Mouse (Mus musculus) stomach, embryonic 14.5 days (tissue): ENCODE data around the gene A930033H14Rik. TPM values are rescaled to one million over a fixed set of nuclear protein-coding genes. Genes with fewer than 3 reads are reported as not detected.

Experiments
- ATAC-seq: fragments of 200-750 bp; cut with Nextera tagmentation; 2 replicates; pipeline ENCODE4 v1.8.0; 2017; ENCODE audit warnings: low read depth, moderate TSS enrichment; ENCODE audit not compliant: insufficient number of reproducible peaks, insufficient read depth, low FRiP score
- H3K27ac ChIP-seq: fragments of 300-500 bp; sonication (generic); 2 replicates; pipeline ENCODE4 v1.5.1; 2014; ENCODE audit warnings: mild to moderate bottlenecking, low read length, moderate library complexity, mixed read lengths
- H3K27me3 ChIP-seq: fragments of 300-500 bp; sonication (generic); 2 replicates; pipeline ENCODE4 v1.6.1; 2014; ENCODE audit warnings: low read length, control low read depth, mixed read lengths; ENCODE audit not compliant: control insufficient read depth, insufficient read depth
- H3K36me3 ChIP-seq: fragments of 300-500 bp; sonication (generic); 2 replicates; pipeline ENCODE4 v1.6.1; 2014; ENCODE audit warnings: mild to moderate bottlenecking, control low read depth, low read length, moderate library complexity, mixed read lengths; ENCODE audit not compliant: control insufficient read depth, insufficient read depth
- H3K4me1 ChIP-seq: fragments of 300-500 bp; sonication (generic); 2 replicates; pipeline ENCODE4 v1.6.1; 2014; ENCODE audit warnings: low read length, control low read depth, mixed read lengths; ENCODE audit not compliant: control insufficient read depth, insufficient read depth
- H3K4me2 ChIP-seq: fragments of 300-500 bp; sonication (generic); replicated peaks from 2 replicates; pipeline ENCODE4 v1.6.1; 2014; ENCODE audit warnings: low read depth, low read length, control low read depth
- H3K4me3 ChIP-seq: fragments of 300-500 bp; sonication (generic); 2 replicates; pipeline ENCODE4 v1.5.1; 2014; ENCODE audit warnings: low read depth, low read length, control low read depth
- H3K9ac ChIP-seq: fragments of 300-500 bp; sonication (generic); replicated peaks from 2 replicates; pipeline ENCODE4 v1.6.1; 2014; ENCODE audit warnings: low read depth, mild to moderate bottlenecking, control low read depth, low read length, moderate library complexity, mixed read lengths
- H3K9me3 ChIP-seq: fragments of 300-500 bp; sonication (generic); 2 replicates; pipeline ENCODE4 v1.6.1; 2016; ENCODE audit warnings: low read depth, low read length, control low read depth; ENCODE audit not compliant: control insufficient read depth
- WGBS: fragments of 180-500 bp; shearing (Covaris S2); extraction: QIAGEN DNeasy Blood & Tissue Kit; methylation state at CpG from one replicate; pipeline ENCODE4 v1.1.7; 2014; 5-methylcytosine and 5-hydroxymethylcytosine counted together
- polyA plus RNA-seq: library from polyadenylated mRNA; unstranded; fragments of >200 nt; fragmentation: Nextera tagmentation; extraction: Ambion mirVana; gene quantifications from 2 replicates; pipeline ENCODE4 v1.2.1, GENCODE M21; 2014

A930033H14Rik gene
- polyA plus RNA-seq, 1 experiment from 2014 or later = 3.4 TPM

DNA sequence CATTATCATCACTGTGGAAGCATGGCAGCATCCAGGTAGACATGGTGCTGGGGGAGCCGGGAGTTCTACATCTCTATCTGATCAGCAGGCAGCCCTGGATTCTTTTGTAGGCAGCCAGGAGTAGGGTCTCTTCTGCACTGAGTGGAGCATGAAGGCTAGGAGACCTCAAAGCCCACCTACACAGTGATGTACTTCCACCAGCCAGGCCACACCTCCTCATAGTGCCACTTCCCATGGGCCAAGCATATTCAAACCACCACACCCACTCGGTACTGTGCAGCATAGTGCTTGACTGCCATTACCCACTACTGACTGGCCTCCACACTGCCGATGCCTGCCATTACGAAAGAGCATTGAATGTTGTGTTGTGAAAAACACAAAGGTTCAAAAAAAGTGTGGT, 28.0 kb downstream of the A930033H14Rik start:
- Histone ChIP-seq H3K9ac (no peak overlapping the region), H3K27ac (peak overlapping the region; percentile 96), H3K36me3 (no peaks in the 10 kb centered on the region), H3K4me2 (no peak overlapping the region; the same call in 1 of the 2 replicates), H3K27me3 (no peaks in the 10 kb centered on the region), H3K4me3 (no peak overlapping the region), H3K9me3 (no peaks in the 10 kb centered on the region; the same call in 1 of the 2 replicates), H3K4me1 (0 out of 2 replicates have a peak, but pooled peaks cover 4% of the 10 kb centered on the region)
- 0 out of 2 replicates have a peak, but pooled peaks have one; percentile 16 for ATAC-seq
- 89% methylated on average over 4 of the region's 4 CpGs for WGBS

DNA sequence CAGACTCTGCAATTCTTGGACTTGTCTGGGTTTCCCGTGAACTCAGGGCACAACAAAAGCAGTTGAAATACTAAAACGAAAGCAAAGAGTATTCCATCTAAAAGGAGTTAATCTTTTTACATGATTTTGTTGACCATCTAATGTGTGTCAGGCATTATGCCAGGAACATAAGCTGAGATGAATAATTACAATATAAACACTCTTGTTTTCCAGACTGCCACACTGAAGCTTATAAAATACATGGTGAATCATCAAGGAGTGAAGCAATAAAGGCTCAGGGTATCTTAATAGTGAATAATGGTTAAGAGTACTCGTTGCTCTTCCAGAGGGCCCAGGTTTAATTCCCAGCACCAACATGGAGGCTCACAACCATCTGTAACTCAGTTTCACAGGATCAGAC, 31.9 kb downstream of the A930033H14Rik start:
- WGBS = 32% methylated on average over 3 of the region's 3 CpGs
- no peak for ATAC-seq
- no peak overlapping the region for H3K27ac ChIP-seq

DNA sequence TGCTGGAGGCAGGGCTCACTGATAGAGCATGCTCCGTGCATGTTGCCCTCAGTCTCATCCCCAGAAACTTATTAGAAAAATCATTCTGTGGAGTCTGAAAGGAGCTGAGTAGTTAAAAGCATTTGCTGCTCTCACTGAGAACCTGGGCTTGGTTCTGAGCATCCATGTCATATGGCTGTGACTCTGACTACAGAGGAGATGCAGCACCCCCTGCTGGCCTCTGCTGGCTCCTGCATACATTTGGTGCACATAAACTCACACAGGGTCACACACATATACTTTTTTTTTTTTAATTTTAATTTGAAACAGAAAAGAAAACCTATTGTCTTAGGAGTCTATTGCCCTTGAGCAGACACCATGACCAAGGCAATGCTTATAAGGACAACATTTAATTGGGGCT, 33.6 kb downstream of the A930033H14Rik start:
- H3K36me3 ChIP-seq = no peaks in the 10 kb centered on the region
- no peak for ATAC-seq
- H3K4me3 ChIP-seq = no peak overlapping the region
- H3K27me3 ChIP-seq = no peaks in the 10 kb centered on the region
- no peak overlapping the region for H3K27ac ChIP-seq
- H3K4me1 ChIP-seq = no peaks in the 10 kb centered on the region
- 88% methylated on average over 1 of the region's 1 CpGs for WGBS
- H3K9ac ChIP-seq = no peak overlapping the region
- H3K4me2 ChIP-seq = no peak overlapping the region
- no peaks in the 10 kb centered on the region for H3K9me3 ChIP-seq

More for the DNA sequence above, 31.9 kb downstream of the A930033H14Rik start:
- H3K9ac ChIP-seq = no peak overlapping the region
- no peaks in the 10 kb centered on the region for H3K4me1 ChIP-seq
- H3K9me3 ChIP-seq = no peaks in the 10 kb centered on the region; the same call in 1 of the 2 replicates
- H3K4me3 ChIP-seq = no peak overlapping the region
- H3K27me3 ChIP-seq = no peaks in the 10 kb centered on the region
- no peaks in the 10 kb centered on the region for H3K36me3 ChIP-seq
- H3K4me2 ChIP-seq = no peak overlapping the region

DNA sequence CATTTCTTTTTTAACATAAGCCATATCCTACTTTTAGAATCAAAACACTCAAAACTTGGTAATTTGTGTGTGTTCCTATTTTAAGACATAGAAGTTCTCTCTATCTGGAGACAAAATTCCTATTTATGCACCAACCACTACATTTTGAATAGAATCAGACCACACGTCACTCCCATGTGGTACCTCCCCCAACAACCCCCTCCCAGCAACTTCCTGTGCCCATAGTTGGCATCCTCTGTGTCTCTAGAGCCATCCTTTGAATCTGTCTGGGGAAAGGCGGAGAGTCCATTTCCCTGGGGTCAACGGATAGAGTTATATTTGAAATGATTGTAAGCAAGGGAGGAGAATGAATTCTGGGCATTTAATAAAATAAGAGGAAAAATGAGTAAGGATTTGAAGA, 36.8 kb downstream of the A930033H14Rik start:
- ATAC-seq = no peak
- H3K4me1 ChIP-seq = no peaks in the 10 kb centered on the region
- H3K9ac ChIP-seq = no peak overlapping the region
- no peaks in the 10 kb centered on the region for H3K36me3 ChIP-seq
- H3K27ac ChIP-seq = no peak overlapping the region
- H3K4me3 ChIP-seq = no peak overlapping the region
- no peaks in the 10 kb centered on the region for H3K27me3 ChIP-seq
- WGBS = 83% methylated on average over 3 of the region's 3 CpGs
- no peak overlapping the region for H3K4me2 ChIP-seq
- H3K9me3 ChIP-seq = no peaks in the 10 kb centered on the region

DNA sequence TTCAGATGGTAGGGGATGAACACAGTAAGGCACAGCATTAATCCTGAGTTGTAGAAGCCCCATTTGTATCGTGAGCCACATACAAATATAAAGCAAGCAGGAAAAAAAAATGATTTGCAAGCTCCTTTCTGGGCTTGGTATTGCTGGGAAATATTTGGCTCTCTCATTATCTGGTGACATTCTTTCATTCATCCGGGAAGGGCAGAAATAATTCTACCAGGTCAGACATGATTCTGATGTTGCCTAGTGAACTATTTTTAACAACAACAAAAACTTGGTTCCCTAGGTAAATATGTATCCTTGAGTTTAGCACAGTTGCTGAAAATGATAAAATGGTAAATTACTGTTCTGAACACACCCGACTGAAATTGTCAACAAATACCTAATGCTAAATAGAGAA, 40.5 kb downstream of the A930033H14Rik start:
- no peak for ATAC-seq
- Histone ChIP-seq H3K9ac (no peak overlapping the region), H3K27me3 (no peaks in the 10 kb centered on the region), H3K9me3 (no peaks in the 10 kb centered on the region), H3K4me2 (no peak overlapping the region), H3K4me3 (no peak overlapping the region), H3K4me1 (0 out of 2 replicates have a peak, but pooled peaks cover 5% of the 10 kb centered on the region), H3K36me3 (no peaks in the 10 kb centered on the region), H3K27ac (no peak overlapping the region)
- WGBS = 75% methylated on average over 3 of the region's 3 CpGs

DNA sequence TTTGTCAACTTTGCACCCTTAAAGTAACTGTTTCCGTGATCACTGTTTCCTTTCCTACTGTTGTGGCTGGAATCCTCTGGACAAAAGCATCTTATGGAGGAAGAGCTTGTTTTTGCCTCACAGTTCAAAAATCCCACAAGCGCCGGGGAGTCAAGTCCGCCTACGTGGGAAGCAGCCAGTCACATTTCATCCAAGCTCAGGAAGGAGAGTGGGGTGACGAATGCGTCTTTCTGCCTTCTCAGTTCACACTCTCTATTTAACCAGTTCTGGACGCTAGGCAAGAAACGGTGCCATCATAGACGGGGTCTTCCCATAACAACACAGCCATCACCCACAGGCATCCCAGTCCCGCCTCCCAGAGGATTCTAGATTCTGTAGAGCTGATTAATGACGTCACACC, 46.4 kb downstream of the A930033H14Rik start:
- no peak overlapping the region for H3K9ac ChIP-seq
- H3K27me3 ChIP-seq = no peaks in the 10 kb centered on the region
- no peak overlapping the region for H3K4me2 ChIP-seq
- WGBS = 76% methylated on average over 12 of the region's 12 CpGs
- no peak for ATAC-seq
- H3K9me3 ChIP-seq = no peaks in the 10 kb centered on the region
- H3K36me3 ChIP-seq = no peaks in the 10 kb centered on the region
- H3K4me3 ChIP-seq = no peak overlapping the region
- H3K27ac ChIP-seq = peak overlapping the region; percentile 63; the same call in 1 of the 2 replicates
- H3K4me1 ChIP-seq = 0 out of 2 replicates have a peak, but pooled peaks cover 10% of the 10 kb centered on the region

DNA sequence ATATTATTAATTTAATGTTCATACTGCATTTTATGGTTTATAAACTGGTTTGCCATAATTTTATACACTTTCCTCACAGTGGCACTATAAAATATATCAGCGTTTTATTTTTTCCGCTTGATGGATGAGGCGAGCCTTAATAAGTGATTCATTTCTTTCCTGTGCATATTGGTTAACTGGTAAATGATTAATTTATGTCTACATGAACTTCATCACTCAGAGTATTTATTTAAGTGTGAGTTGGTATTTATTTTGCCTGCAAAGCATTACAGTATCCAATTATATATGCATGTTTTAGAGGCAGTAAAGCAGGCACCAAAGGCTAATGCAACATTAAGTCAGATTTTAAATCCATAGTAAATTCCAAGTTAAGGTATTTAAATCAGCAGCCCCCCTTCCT, 47.1 kb downstream of the A930033H14Rik start:
- Histone ChIP-seq H3K9ac (no peak overlapping the region), H3K27ac (no peak overlapping the region), H3K36me3 (no peaks in the 10 kb centered on the region), H3K4me2 (no peak overlapping the region), H3K4me1 (0 out of 2 replicates have a peak, but pooled peaks cover 10% of the 10 kb centered on the region), H3K27me3 (no peaks in the 10 kb centered on the region), H3K9me3 (no peaks in the 10 kb centered on the region), H3K4me3 (no peak overlapping the region)
- ATAC-seq = no peak
- 68% methylated on average over 3 of the region's 3 CpGs for WGBS

DNA sequence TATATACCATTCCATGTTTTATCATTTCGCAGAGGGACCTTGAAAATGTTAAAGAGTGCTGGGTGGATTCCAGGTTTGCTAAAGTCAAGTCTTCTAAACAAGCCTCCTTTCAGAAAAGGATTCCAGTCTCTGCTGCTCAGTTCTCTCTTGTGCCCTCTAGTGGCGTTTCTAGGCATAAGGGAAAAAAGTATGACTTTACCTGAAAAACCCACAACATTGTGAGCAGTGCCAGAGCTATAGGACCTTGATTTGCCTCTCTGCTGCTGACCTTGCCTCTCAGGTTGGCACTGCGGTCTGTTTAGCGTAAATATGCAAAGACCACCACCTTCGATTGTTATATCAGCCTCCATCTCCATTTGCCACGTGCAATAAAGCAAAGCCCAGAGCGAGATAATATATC, 47.8 kb downstream of the A930033H14Rik start:
- Histone ChIP-seq H3K27me3 (no peaks in the 10 kb centered on the region), H3K9me3 (no peaks in the 10 kb centered on the region), H3K9ac (no peak overlapping the region), H3K4me1 (0 out of 2 replicates have a peak, but pooled peaks cover 10% of the 10 kb centered on the region), H3K27ac (no peak overlapping the region), H3K36me3 (no peaks in the 10 kb centered on the region), H3K4me3 (no peak overlapping the region), H3K4me2 (no peak overlapping the region)
- WGBS = 61% methylated on average over 7 of the region's 7 CpGs
- no peak for ATAC-seq

DNA sequence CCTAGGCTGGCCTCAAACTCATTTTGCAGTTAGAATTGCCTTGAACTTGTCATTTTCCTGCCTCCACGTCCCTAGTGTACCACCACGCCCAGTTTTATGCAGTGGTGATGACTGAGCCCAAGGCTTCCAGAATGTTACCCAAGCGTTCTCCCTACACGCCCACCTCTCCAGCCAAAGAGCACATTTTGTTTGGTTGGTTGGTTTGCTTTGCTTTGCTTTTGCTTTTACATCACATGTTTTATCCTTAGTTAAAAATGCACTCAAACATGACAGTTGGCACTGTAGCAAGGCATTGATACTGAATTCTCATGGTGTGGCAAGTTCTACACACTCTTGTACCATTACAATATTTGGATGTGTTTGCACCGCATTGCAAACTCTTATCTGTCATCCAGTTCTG, 49.7 kb downstream of the A930033H14Rik start:
- WGBS = 85% methylated on average over 5 of the region's 5 CpGs

More for the DNA sequence above, 49.7 kb downstream of the A930033H14Rik start:
- H3K9me3 ChIP-seq = no peaks in the 10 kb centered on the region
- H3K4me3 ChIP-seq = no peak overlapping the region
- ATAC-seq = no peak
- 0 out of 2 replicates have a peak, but pooled peaks cover 8% of the 10 kb centered on the region for H3K4me1 ChIP-seq
- no peak overlapping the region for H3K4me2 ChIP-seq
- H3K27ac ChIP-seq = no peak overlapping the region
- H3K36me3 ChIP-seq = no peaks in the 10 kb centered on the region
- no peak overlapping the region for H3K9ac ChIP-seq
- H3K27me3 ChIP-seq = no peaks in the 10 kb centered on the region
